Mouse (Mus musculus) MEL (cell line): Measurements from ENCODE around the gene Tgif1.

Experiments used
- CTCF ChIP-seq, 3 experiments: IDR thresholded peaks in 2 of 3; conservative IDR thresholded peaks in 1 of 3; 2 replicates each; pipeline ENCODE4 v1.5.1; 2011 to 2012; ENCODE audit warnings: low read length in 3 of 3, low read depth in 2 of 3, mild to moderate bottlenecking in 2 of 3, improper control_type of control experiment in 1 of 3, inconsistent platforms in 1 of 3, mixed read lengths in 1 of 3, moderate library complexity in 1 of 3; ENCODE audit not compliant: control insufficient read depth in 1 of 3, insufficient read depth in 1 of 3, poor library complexity in 1 of 3, severe bottlenecking in 1 of 3
- EP300 ChIP-seq, 2 experiments: IDR thresholded peaks; 2 replicates each; pipeline ENCODE4 v1.6.1; 2011; ENCODE audit warnings: improper control_type of control experiment in 2 of 2, low read length in 2 of 2, low read depth in 1 of 2, mild to moderate bottlenecking in 1 of 2
- GATA1 ChIP-seq: IDR thresholded peaks from 2 replicates; pipeline ENCODE4 v1.6.1; 2011; ENCODE audit warnings: low read depth, low read length, improper control_type of control experiment
- HCFC1 ChIP-seq: IDR thresholded peaks from 2 replicates; pipeline ENCODE4 v1.6.1; 2012; ENCODE audit warnings: low read depth, mild to moderate bottlenecking, inconsistent platforms, low read length, improper control_type of control experiment, moderate library complexity
- KAT2A ChIP-seq: conservative IDR thresholded peaks from 2 replicates; pipeline ENCODE4 v1.6.1; 2012; ENCODE audit warnings: low read depth, low read length, improper control_type of control experiment, inconsistent platforms
- MAZ ChIP-seq: IDR thresholded peaks from 2 replicates; pipeline ENCODE4 v1.6.1; 2012; ENCODE audit warnings: low read depth, mild to moderate bottlenecking, inconsistent platforms, low read length, improper control_type of control experiment
- POLR2A ChIP-seq, 2 experiments: IDR thresholded peaks; 2 replicates each; pipeline ENCODE4 v1.6.1; 2011 to 2012; ENCODE audit warnings: low read length in 2 of 2, mild to moderate bottlenecking in 2 of 2, control low read depth in 1 of 2, improper control_type of control experiment in 1 of 2, low read depth in 1 of 2, moderate library complexity in 1 of 2; ENCODE audit not compliant: control insufficient read depth in 1 of 2, insufficient read depth in 1 of 2, poor library complexity in 1 of 2
- POLR2AphosphoS2 ChIP-seq: IDR thresholded peaks from 2 replicates; pipeline ENCODE4 v1.6.1; 2011; ENCODE audit warnings: low read length, improper control_type of control experiment
- RAD21 ChIP-seq: IDR thresholded peaks from 2 replicates; pipeline ENCODE4 v1.6.1; 2011; ENCODE audit warnings: mild to moderate bottlenecking, low read depth, low read length, improper control_type of control experiment
- SIN3A ChIP-seq: IDR thresholded peaks from 2 replicates; pipeline ENCODE4 v1.6.1; 2012; ENCODE audit warnings: low read length, improper control_type of control experiment, inconsistent platforms
- SMC3 ChIP-seq: IDR thresholded peaks from 2 replicates; pipeline ENCODE4 v1.6.1; 2011; ENCODE audit warnings: low read depth, low read length, improper control_type of control experiment
- TCF12 ChIP-seq: IDR thresholded peaks from 2 replicates; pipeline ENCODE4 v1.6.1; 2014; ENCODE audit warnings: low read depth, mild to moderate bottlenecking, inconsistent platforms, low read length, improper control_type of control experiment, moderate library complexity
- USF1 ChIP-seq: IDR thresholded peaks from 2 replicates; pipeline ENCODE4 v1.6.1; 2014; ENCODE audit warnings: low read depth, mild to moderate bottlenecking, inconsistent platforms, low read length, improper control_type of control experiment, moderate library complexity

- TF ChIP-seq CTCF (IDR thresholded peaks at IDR 0.05 in 2 of 3, conservative IDR thresholded peaks at IDR 0.05 in 1 of 3; ENCODE audit: control insufficient read depth in 1 of 3, insufficient read depth in 1 of 3, low read depth in 2 of 3, low read length in 3 of 3, poor library complexity in 1 of 3, severe bottlenecking in 1 of 3) (no peak), EP300 (IDR thresholded peaks at IDR 0.05; ENCODE audit: low read depth in 1 of 2, low read length in 2 of 2) (no peak), POLR2AphosphoS2 (no peak), USF1 (no peak), GATA1 (no peak), POLR2A (IDR thresholded peaks at IDR 0.05; ENCODE audit: control insufficient read depth in 1 of 2, insufficient read depth in 1 of 2, low read depth in 1 of 2, low read length in 2 of 2, poor library complexity in 1 of 2) (no peak), SIN3A (no peak), SMC3 (no peak), MAZ (no peak), RAD21 (no peak), TCF12 (no peak), KAT2A (no peak), HCFC1 (no peak)
Measured at GRCm38 (mm10) chr17:70870581-70870980, 17.2 kb upstream of the Tgif1 start.
